Mouse (Mus musculus) frontal cortex, postnatal 14 days (tissue): ENCODE results near the gene Soat1.
"Not testable (repeated sequence)": the region's sequence is repeated elsewhere in the genome, so short reads cannot be mapped to it uniquely, and the experiment has no call there.

Source experiments
- DNase-seq, 2 experiments: peaks; one replicate each; pipeline ENCODE4 v3.0.0; 2022; ENCODE audit warnings: low spot score in 2 of 2

Gene Soat1

DNA sequence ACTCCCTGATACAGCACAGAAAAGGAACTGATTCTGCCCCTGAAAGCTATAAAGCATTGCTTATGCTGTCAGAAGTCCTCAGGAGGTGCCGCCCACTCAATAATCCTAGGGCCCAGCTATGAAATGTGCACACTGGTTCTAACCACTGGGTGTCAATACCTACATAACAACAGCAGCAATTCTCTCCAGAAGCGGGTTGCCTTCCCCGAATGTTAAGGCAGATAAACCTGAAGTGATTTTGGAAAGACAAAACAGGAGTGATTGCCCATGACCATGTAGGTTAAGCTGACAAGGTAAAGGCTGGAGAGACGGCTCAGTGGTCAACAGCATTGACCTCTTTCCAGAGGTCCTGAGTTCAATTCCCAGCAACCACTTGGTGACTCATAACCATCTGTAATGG, 48.4 kb downstream of the Soat1 start:
- DNase-seq, result no peak

DNA sequence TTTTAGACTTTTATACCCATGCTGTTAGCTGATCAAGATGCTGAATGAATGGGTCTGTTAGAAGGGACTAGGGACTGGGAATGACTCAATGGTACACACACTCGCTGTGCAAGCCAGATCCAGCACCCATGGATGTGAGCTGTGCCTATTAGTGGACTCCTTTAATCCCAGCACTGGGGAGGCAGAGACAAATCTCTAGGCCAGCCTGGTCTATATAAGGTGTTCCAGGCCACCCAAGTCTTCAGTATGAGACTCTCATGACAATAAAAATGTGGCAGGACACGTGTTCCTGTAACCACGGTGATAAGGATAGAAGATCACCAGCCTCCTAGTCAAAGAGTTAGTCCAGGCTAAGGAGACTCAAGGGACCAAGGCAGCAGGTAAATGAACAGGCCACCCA, 50.1 kb downstream of the Soat1 start:
- DNase-seq, result no peak

- DNase-seq, result no peak
These were observed 50.6 kb downstream of the Soat1 start for GRCm38 (mm10) chr1:156423493-156423892.

- DNase-seq, result no peak
These were observed 51.3 kb downstream of the Soat1 start for GRCm38 (mm10) chr1:156422856-156423255.

DNA sequence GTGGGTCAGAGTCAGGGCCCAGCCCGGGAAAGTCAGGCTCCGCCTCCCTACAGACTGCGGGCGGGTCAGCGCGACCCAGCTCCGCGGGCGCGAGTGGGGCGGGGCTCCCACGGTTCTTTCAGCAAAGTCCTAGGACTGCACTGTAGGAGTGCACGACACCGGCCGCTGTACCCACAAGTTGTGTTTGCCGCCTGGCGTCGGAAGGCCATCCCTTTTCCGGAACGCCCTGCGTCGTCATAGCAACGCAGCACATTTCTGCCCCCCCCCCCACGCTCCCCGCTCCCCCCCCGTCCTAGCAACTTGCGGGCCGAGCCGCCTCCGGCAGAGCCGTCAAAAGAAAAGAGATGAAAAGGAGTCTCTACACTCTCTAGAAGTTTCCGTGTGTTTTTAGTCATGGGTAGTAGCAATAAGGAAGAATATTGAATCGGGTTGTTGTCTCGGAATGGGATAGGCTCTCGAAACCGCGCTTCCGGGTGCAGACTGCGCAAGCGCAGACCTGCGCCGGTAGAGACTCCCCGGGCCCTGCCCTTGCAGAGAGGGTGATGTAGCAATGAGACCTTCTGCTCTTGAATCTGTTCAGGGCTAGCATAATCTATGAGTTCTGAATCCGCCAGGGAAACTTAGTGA, 53.3 kb downstream of the Soat1 start, which contains the start of gene Axdnd1:
Gene Axdnd1 (minus strand): TSS at position 489 of the 627 bp plus-strand sequence.
- DNase-seq, result peak; percentile 64 to 73

DNA sequence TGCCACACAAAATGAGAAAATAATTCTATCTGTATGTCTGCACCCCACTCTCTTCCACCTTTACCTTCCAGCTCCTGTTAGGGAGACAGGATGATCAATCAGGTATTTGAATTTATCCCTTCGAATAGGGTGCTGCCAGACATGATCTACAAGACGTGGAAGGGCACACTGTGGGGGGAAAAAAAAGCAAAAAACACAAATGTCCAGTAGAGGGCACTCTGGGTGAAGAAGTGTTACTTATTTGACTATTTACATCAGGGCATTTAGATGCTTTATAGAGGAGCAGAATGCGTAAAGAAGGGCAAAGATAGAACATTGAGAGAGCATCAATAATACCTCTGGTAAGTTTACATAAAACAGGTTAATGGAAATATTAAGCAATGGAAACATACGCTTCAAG, 56.0 kb downstream of the Soat1 start:
- DNase-seq, result peak in 1 of 2 experiments; percentile 18

DNA sequence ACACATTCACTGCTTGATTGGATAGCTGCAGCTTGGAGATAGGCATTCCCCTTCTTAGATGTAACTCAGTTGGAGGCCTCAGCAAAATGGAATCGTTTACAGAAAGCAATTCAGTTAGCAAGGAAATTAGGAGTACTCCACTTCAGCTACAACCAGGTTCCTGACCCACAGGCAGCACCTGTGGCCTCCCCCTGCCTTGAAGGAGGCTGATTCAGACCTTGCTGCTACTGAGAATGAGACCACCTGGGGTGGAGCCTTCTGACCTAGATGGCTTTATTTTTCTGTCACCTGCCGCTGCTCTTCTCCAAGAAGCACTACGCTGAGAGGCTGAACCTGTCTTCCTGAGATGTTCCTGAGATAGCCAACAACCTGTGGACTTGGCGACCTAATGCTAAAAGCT, 65.6 kb downstream of the Soat1 start:
- no peak for DNase-seq

DNA sequence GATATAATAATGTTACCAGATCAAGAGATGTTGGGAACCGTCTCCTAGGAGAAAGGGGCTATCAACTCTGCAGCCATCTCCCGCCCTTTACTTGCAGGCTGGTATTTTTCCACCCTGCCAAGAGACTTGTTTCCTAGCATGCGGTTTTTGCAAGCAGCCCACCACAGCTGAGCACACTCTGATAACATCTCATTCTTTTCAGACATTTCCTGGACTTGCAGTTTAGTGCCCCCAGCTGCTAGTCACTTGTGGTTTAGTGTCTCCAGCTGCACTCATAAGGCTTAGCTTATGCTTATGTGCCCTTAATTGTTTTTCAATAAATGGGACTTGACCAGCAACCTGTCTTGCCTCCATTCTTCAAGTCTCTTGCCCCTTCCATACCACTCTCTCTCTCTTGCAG, 66.1 kb downstream of the Soat1 start:
- DNase-seq, result no peak

DNA sequence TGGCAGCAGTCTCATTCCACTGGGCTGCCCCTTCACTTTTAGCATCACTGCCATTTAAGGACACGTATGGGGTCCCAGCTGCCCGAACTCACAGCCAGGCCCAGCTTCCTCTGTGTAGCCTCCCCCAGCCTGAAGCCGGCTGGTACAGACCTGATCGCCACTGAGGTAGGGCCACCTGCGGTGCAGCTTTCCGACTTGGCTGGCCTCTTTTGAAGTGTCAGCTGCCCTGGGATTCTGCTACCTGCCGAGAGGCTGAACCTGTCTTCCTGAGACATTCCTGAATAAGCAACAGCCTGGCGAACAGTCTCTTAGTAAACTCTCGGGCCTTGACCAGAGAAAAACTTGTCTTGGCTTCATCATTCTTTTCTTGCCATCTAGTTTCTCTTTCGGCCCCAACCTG, 70.9 kb downstream of the Soat1 start:
- no peak for DNase-seq

GRCm38 (mm10) chr1:156402491-156402890, 71.6 kb downstream of the Soat1 start:
- DNase-seq, result no peak

DNA sequence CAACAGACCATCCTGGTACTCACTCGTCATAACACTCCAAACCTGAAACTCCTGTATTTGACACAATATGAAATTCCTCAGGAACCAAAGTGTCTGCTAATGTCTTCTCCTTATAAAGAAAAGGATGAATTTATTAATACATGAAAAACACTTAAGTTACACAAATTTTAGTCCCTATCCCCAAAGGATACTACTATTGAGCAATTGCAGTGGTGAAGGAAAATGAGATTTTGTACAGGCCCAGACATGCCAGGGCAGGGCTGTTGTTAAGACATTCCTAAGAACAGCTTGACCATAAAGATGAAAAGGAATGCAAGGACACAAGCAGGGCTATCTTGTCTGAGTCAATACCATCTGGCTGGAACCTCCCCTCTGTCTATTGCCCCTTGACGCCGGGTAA, 74.0 kb downstream of the Soat1 start:
- not testable (repeated sequence) for DNase-seq

- DNase-seq, result no peak
These were observed 81.0 kb downstream of the Soat1 start for GRCm38 (mm10) chr1:156393148-156393547.

DNA sequence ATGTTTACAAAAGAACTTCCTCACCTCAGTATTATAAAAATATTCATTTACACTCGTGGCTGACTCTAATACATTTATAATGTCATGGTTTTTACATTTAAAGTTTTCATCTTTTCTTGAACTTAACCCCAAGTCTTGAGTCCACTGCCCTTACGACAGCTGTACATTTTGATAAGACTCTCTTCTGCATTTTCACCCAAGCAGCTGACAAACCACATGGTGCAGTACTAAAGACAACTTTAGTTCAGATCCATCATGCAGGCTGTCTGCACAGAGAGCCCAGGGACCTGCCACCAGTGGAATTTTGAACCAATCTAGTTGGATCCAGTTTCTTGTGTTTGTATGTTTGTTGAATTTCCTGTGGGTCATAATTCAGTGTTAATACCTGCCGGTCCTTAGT, 87.3 kb downstream of the Soat1 start:
- DNase-seq, result no peak

DNA sequence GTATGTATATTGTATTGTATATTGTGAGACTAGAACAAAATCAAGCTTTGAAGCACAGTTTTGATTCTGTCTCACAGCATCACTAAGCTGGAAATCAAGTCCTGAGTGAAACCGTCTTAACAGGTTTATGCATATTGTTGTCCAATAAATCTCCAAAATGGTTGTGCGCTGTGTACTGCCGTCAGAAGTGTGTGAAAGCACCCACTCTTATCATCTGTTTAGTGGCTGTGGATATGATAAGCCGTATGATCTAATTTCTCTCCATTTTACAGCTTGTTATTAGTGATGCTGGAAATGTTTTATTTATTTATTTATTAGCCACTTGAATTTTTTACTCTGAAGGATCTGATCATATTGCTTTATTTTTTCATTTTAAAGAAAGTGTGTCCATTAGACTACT, 87.9 kb downstream of the Soat1 start:
- no peak for DNase-seq

- DNase-seq, result no peak
These were observed 92.9 kb downstream of the Soat1 start for GRCm38 (mm10) chr1:156381217-156381616.
